Mouse (Mus musculus) lung, postnatal 36 days (tissue): ENCODE results near the gene Slco3a1.

ENCODE experiments used
- DNase-seq: peaks from one replicate; pipeline ENCODE4 v3.0.0; 2022; ENCODE audit warnings: mixed read lengths

Gene Slco3a1

GRCm38 (mm10) chr7:74376397-74377044, 178.1 kb downstream of the Slco3a1 start:
- DNase-seq, result no peak

GRCm38 (mm10) chr7:74375174-74375957, 179.2 kb downstream of the Slco3a1 start:
- peak; percentile 20 for DNase-seq

GRCm38 (mm10) chr7:74373056-74373455, 181.5 kb downstream of the Slco3a1 start:
- no peak for DNase-seq

- no peak for DNase-seq
Measured at GRCm38 (mm10) chr7:74372141-74372582, 182.4 kb downstream of the Slco3a1 start.

GRCm38 (mm10) chr7:74371656-74372055, 182.9 kb downstream of the Slco3a1 start:
- DNase-seq, result no peak

GRCm38 (mm10) chr7:74371208-74371607, 183.4 kb downstream of the Slco3a1 start:
- DNase-seq, result peak; percentile 70

- DNase-seq, result peak; percentile 65
Measured at GRCm38 (mm10) chr7:74369657-74370056, 184.9 kb downstream of the Slco3a1 start.

- peak; percentile 19 for DNase-seq
Measured at GRCm38 (mm10) chr7:74368256-74368980, 186.2 kb downstream of the Slco3a1 start.

- peak; percentile 68 for DNase-seq
Measured at GRCm38 (mm10) chr7:74367350-74367749, 187.2 kb downstream of the Slco3a1 start.

- no peak for DNase-seq
Measured at GRCm38 (mm10) chr7:74365623-74366022, 189.0 kb downstream of the Slco3a1 start.

- DNase-seq, result no peak
Measured at GRCm38 (mm10) chr7:74364956-74365355, 189.6 kb downstream of the Slco3a1 start.

GRCm38 (mm10) chr7:74363440-74363839, 191.1 kb downstream of the Slco3a1 start:
- peak; percentile 18 for DNase-seq

GRCm38 (mm10) chr7:74361677-74362076, 192.9 kb downstream of the Slco3a1 start:
- no peak for DNase-seq

- DNase-seq, result peak; percentile 48
Measured at GRCm38 (mm10) chr7:74357027-74357426, 197.6 kb downstream of the Slco3a1 start.

GRCm38 (mm10) chr7:74354527-74355256, 199.9 kb downstream of the Slco3a1 start:
- peak; percentile 67 for DNase-seq

GRCm38 (mm10) chr7:74353707-74354468, 200.7 kb downstream of the Slco3a1 start:
- DNase-seq, result no peak

GRCm38 (mm10) chr7:74353240-74353639, 201.3 kb downstream of the Slco3a1 start:
- DNase-seq, result no peak

- DNase-seq, result no peak
Measured at GRCm38 (mm10) chr7:74348318-74348890, 206.2 kb downstream of the Slco3a1 start.

GRCm38 (mm10) chr7:74347026-74347425, 207.6 kb downstream of the Slco3a1 start:
- no peak for DNase-seq

- DNase-seq, result no peak
Measured at GRCm38 (mm10) chr7:74346451-74346850, 208.1 kb downstream of the Slco3a1 start.

- no peak for DNase-seq
Measured at GRCm38 (mm10) chr7:74341149-74341805, 213.3 kb downstream of the Slco3a1 start.
